Mouse (Mus musculus): ENCODE data around the gene Stab2. TPM values are rescaled to one million over a fixed set of nuclear protein-coding genes. Genes with fewer than 3 reads are reported as not detected.

The Stab2 gene
- polyA plus RNA-seq, 1 experiment, result 0.05 TPM

- H3K27me3 ChIP-seq (ENCODE audit: control insufficient read depth, insufficient read depth, insufficient read length), result no peaks in the 10 kb centered on the region
- H3K4me3 ChIP-seq (ENCODE audit: insufficient read depth, poor library complexity, severe bottlenecking), result no peak overlapping the region
- H3K79me3 ChIP-seq (ENCODE audit: low read depth), result no peaks in the 10 kb centered on the region
- H3ac ChIP-seq (ENCODE audit: control insufficient read depth, insufficient read length, low read depth), result no peak overlapping the region
- no peaks in the 10 kb centered on the region for H3K36me3 ChIP-seq (ENCODE audit: control insufficient read depth, insufficient read depth)
- no peak for TF ChIP-seq MYOD1 (IDR thresholded peaks at IDR 0.05; ENCODE audit: control insufficient read depth, insufficient read length, low read depth)
- no peak for TF ChIP-seq CEBPB (IDR thresholded peaks at IDR 0.05; ENCODE audit: low read depth)
- no peak for TF ChIP-seq USF1 (IDR thresholded peaks at IDR 0.05; ENCODE audit: low read depth)
- TF ChIP-seq CTCF (IDR thresholded peaks at IDR 0.05; ENCODE audit: control insufficient read depth, insufficient read depth, insufficient read length), result no peak
- TF ChIP-seq MYOG (IDR thresholded peaks at IDR 0.05; ENCODE audit: control insufficient read depth, extremely low read depth, insufficient read length), result no peak
- no peak for TF ChIP-seq MAX (IDR thresholded peaks at IDR 0.05)
- TF ChIP-seq FOSL1 (IDR thresholded peaks at IDR 0.05; ENCODE audit: insufficient read depth, low read length, poor library complexity, severe bottlenecking), result no peak
- H3K79me2 ChIP-seq (ENCODE audit: control insufficient read depth, insufficient read depth), result no peaks in the 10 kb centered on the region
These were observed 92.2 kb downstream of the Stab2 start for GRCm38 (mm10) chr10:86915595-86915994.

DNA sequence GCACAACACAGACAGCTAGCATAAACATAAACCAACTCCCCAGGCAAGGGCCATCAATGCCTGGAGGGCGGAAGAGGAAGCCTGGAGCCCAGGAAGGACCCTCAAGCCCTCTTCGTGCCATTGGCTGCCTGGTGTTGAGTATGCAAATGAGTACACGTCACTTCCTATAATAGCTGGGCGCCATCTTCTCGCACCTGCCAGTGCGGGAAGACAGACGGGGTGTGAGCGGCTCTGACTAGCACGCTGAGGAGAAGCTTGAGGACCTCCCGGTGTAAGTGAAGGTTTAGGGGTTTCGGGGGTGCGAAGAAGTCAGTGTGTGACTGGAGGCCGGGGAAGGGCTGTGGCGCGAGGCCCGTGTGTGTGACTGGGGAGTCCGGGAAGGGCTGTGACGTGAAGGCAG is 99.3 kb downstream of the Stab2 start:
- H3K4me3 ChIP-seq (ENCODE audit: insufficient read depth, poor library complexity, severe bottlenecking), result no peak overlapping the region
- no peak overlapping the region for H3ac ChIP-seq (ENCODE audit: control insufficient read depth, insufficient read length, low read depth)
- H3K27me3 ChIP-seq (ENCODE audit: control insufficient read depth, insufficient read depth, insufficient read length), result no peaks in the 10 kb centered on the region
- H3K79me3 ChIP-seq (ENCODE audit: low read depth), result no peaks in the 10 kb centered on the region
- TF ChIP-seq MYOD1 (IDR thresholded peaks at IDR 0.05; ENCODE audit: control insufficient read depth, insufficient read length, low read depth) (no peak), MYOG (IDR thresholded peaks at IDR 0.05; ENCODE audit: control insufficient read depth, extremely low read depth, insufficient read length) (no peak), USF1 (IDR thresholded peaks at IDR 0.05; ENCODE audit: low read depth) (no peak), FOSL1 (IDR thresholded peaks at IDR 0.05; ENCODE audit: insufficient read depth, low read length, poor library complexity, severe bottlenecking) (no peak), MAX (IDR thresholded peaks at IDR 0.05) (no peak), CTCF (IDR thresholded peaks at IDR 0.05; ENCODE audit: control insufficient read depth, insufficient read depth, insufficient read length) (no peak), CEBPB (IDR thresholded peaks at IDR 0.05; ENCODE audit: low read depth) (no peak)
- no peaks in the 10 kb centered on the region for H3K36me3 ChIP-seq (ENCODE audit: control insufficient read depth, insufficient read depth)
- H3K79me2 ChIP-seq (ENCODE audit: control insufficient read depth, insufficient read depth), result no peaks in the 10 kb centered on the region

DNA sequence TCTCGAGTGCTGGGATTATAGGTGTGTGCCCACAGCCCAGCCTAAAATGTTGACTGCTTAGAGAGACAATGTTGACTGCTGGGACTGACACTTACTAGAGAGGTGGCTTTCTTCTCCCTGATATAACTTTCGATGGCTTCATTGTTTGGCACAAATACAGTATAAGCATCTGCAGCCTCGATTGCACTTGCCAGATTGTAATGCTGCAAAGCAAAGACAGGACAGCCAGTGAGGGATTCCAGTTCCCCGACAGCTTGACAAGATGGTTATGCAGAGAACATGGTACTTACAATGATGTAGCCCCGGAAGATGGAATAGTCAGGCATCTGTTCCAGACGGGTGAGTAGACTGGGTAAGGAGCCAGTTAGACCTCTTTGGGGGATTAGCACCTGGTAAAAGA is 100.8 kb downstream of the Stab2 start:
- Histone ChIP-seq H3K79me2 (ENCODE audit: control insufficient read depth, insufficient read depth) (no peaks in the 10 kb centered on the region), H3K79me3 (ENCODE audit: low read depth) (no peaks in the 10 kb centered on the region), H3ac (ENCODE audit: control insufficient read depth, insufficient read length, low read depth) (no peak overlapping the region), H3K27me3 (ENCODE audit: control insufficient read depth, insufficient read depth, insufficient read length) (no peaks in the 10 kb centered on the region), H3K36me3 (ENCODE audit: control insufficient read depth, insufficient read depth) (no peaks in the 10 kb centered on the region), H3K4me3 (ENCODE audit: insufficient read depth, poor library complexity, severe bottlenecking) (no peak overlapping the region)
- TF ChIP-seq MAX (IDR thresholded peaks at IDR 0.05) (no peak), MYOG (IDR thresholded peaks at IDR 0.05; ENCODE audit: control insufficient read depth, extremely low read depth, insufficient read length) (no peak), USF1 (IDR thresholded peaks at IDR 0.05; ENCODE audit: low read depth) (no peak), MYOD1 (IDR thresholded peaks at IDR 0.05; ENCODE audit: control insufficient read depth, insufficient read length, low read depth) (no peak), FOSL1 (IDR thresholded peaks at IDR 0.05; ENCODE audit: insufficient read depth, low read length, poor library complexity, severe bottlenecking) (no peak), CEBPB (IDR thresholded peaks at IDR 0.05; ENCODE audit: low read depth) (no peak), CTCF (IDR thresholded peaks at IDR 0.05; ENCODE audit: control insufficient read depth, insufficient read depth, insufficient read length) (no peak)

DNA sequence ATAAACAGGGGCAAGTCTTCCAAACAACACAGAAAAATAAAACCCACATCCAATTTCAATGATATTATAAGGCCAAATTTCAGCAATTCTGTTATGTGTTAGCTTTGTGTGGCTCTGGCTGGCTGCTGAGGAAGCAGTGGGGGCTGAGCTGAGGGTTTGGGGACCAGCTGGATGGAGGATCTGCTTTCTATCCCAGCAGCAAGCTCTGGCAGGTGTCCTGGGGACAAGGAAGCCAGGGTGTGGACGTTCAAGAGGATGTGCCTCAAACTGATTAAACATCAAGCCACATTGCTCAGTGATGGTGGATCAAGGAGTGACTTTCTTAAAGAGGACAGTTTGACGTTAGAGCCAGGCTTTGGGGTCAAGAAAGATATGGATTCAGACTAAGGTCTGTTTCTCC is 112.3 kb downstream of the Stab2 start:
- Histone ChIP-seq H3K79me3 (ENCODE audit: low read depth) (no peaks in the 10 kb centered on the region), H3K79me2 (ENCODE audit: control insufficient read depth, insufficient read depth) (no peaks in the 10 kb centered on the region), H3ac (ENCODE audit: control insufficient read depth, insufficient read length, low read depth) (no peak overlapping the region)

DNA sequence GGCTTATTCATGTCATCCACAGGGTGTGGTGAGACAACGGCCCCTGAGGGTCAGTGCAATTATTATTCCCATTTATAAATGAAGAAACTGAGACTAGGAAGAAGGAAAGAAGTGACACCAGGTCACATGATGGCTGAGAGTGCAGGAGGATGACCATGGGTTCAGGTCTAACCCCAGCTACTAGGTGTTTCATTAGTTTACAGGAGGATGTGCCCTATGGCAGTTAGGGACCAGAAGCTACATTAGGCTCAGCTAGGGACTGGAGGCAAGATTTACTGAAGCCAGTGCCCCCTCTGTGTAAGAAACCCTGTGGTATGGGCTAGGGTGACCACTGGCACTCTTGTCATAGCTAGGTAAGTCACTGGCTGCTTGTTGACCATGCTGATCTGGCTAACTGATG is 116.8 kb downstream of the Stab2 start:
- no peak for TF ChIP-seq CTCF (IDR thresholded peaks at IDR 0.05; ENCODE audit: control insufficient read depth, insufficient read depth, insufficient read length)
- no peak for TF ChIP-seq MAX (IDR thresholded peaks at IDR 0.05)
- no peak for TF ChIP-seq CEBPB (IDR thresholded peaks at IDR 0.05; ENCODE audit: low read depth)
- no peak for TF ChIP-seq MYOD1 (IDR thresholded peaks at IDR 0.05; ENCODE audit: control insufficient read depth, insufficient read length, low read depth)
- Histone ChIP-seq H3K36me3 (ENCODE audit: control insufficient read depth, insufficient read depth) (no peaks in the 10 kb centered on the region), H3K79me2 (ENCODE audit: control insufficient read depth, insufficient read depth) (no peaks in the 10 kb centered on the region), H3ac (ENCODE audit: control insufficient read depth, insufficient read length, low read depth) (no peak overlapping the region), H3K4me3 (ENCODE audit: insufficient read depth, poor library complexity, severe bottlenecking) (no peak overlapping the region), H3K79me3 (ENCODE audit: low read depth) (no peaks in the 10 kb centered on the region), H3K27me3 (ENCODE audit: control insufficient read depth, insufficient read depth, insufficient read length) (no peaks in the 10 kb centered on the region)

More for the DNA sequence above, 112.3 kb downstream of the Stab2 start:
- no peak for TF ChIP-seq MAX (IDR thresholded peaks at IDR 0.05)
- TF ChIP-seq CEBPB (IDR thresholded peaks at IDR 0.05; ENCODE audit: low read depth), result no peak
- no peak for TF ChIP-seq MYOG (IDR thresholded peaks at IDR 0.05; ENCODE audit: control insufficient read depth, extremely low read depth, insufficient read length)
- TF ChIP-seq MYOD1 (IDR thresholded peaks at IDR 0.05; ENCODE audit: control insufficient read depth, insufficient read length, low read depth), result no peak
- TF ChIP-seq CTCF (IDR thresholded peaks at IDR 0.05; ENCODE audit: control insufficient read depth, insufficient read depth, insufficient read length), result no peak
- TF ChIP-seq FOSL1 (IDR thresholded peaks at IDR 0.05; ENCODE audit: insufficient read depth, low read length, poor library complexity, severe bottlenecking), result no peak
- TF ChIP-seq USF1 (IDR thresholded peaks at IDR 0.05; ENCODE audit: low read depth), result no peak
- H3K4me3 ChIP-seq (ENCODE audit: insufficient read depth, poor library complexity, severe bottlenecking), result no peak overlapping the region
- H3K27me3 ChIP-seq (ENCODE audit: control insufficient read depth, insufficient read depth, insufficient read length), result no peaks in the 10 kb centered on the region
- no peaks in the 10 kb centered on the region for H3K36me3 ChIP-seq (ENCODE audit: control insufficient read depth, insufficient read depth)
